Mouse (Mus musculus) heart, embryonic 13.5 days (tissue): Measurements from ENCODE around the gene Zfp770. TPM values are rescaled to one million over a fixed set of nuclear protein-coding genes. Genes with fewer than 3 reads are reported as not detected.

Source experiments
- ATAC-seq: fragments of 200-750 bp; cut with Nextera tagmentation; 2 replicates; pipeline ENCODE4 v1.8.0; 2017; ENCODE audit warnings: moderate TSS enrichment; ENCODE audit not compliant: insufficient number of reproducible peaks, low FRiP score, low TSS enrichment; ENCODE audit errors: extremely low read depth
- H3K27ac ChIP-seq: fragments of 300-500 bp; sonication (generic); replicated peaks from 2 replicates; pipeline ENCODE4 v1.5.1; 2015; ENCODE audit warnings: moderate library complexity, mild to moderate bottlenecking, inconsistent platforms
- H3K27me3 ChIP-seq: fragments of 300-500 bp; sonication (generic); replicated peaks from 2 replicates; pipeline ENCODE4 v1.6.1; 2015; ENCODE audit warnings: mild to moderate bottlenecking, inconsistent platforms
- H3K36me3 ChIP-seq: fragments of 300-500 bp; sonication (generic); 2 replicates; pipeline ENCODE4 v1.6.1; 2015; ENCODE audit warnings: mild to moderate bottlenecking, inconsistent platforms
- H3K4me1 ChIP-seq: fragments of 300-500 bp; sonication (generic); 2 replicates; pipeline ENCODE4 v1.6.1; 2015; ENCODE audit warnings: inconsistent platforms
- H3K4me2 ChIP-seq: fragments of 300-500 bp; sonication (generic); 2 replicates; pipeline ENCODE4 v1.6.1; 2015; ENCODE audit warnings: inconsistent platforms, mild to moderate bottlenecking, moderate library complexity
- H3K4me3 ChIP-seq: fragments of 300-500 bp; sonication (generic); 2 replicates; pipeline ENCODE4 v1.5.1; 2015; ENCODE audit warnings: moderate library complexity, mild to moderate bottlenecking, inconsistent platforms
- H3K9ac ChIP-seq: fragments of 300-500 bp; sonication (generic); 2 replicates; pipeline ENCODE4 v1.6.1; 2015; ENCODE audit warnings: inconsistent platforms, mild to moderate bottlenecking, moderate library complexity
- H3K9me3 ChIP-seq: fragments of 300-500 bp; sonication (generic); 2 replicates; pipeline ENCODE4 v1.6.1; 2016; ENCODE audit warnings: inconsistent platforms
- WGBS: fragments of 180-500 bp; shearing (Covaris S2); methylation state at CpG from one replicate; pipeline ENCODE4 v1.1.7; 2015; ENCODE audit warnings: mixed read lengths; 5-methylcytosine and 5-hydroxymethylcytosine counted together
- microRNA-seq: library from miRNA; unstranded; fragments of <30 nt; microRNA quantifications from one replicate; pipeline ENCODE4, GENCODE M21; 2016
- polyA plus RNA-seq: library from polyadenylated mRNA; unstranded; fragments of >200 nt; fragmentation: Nextera tagmentation; extraction: Ambion mirVana; gene quantifications from 2 replicates; pipeline ENCODE4 v1.2.1, GENCODE M21; 2015

The Zfp770 gene
- polyA plus RNA-seq, 1 experiment from 2014 or later = 2.3 TPM

DNA sequence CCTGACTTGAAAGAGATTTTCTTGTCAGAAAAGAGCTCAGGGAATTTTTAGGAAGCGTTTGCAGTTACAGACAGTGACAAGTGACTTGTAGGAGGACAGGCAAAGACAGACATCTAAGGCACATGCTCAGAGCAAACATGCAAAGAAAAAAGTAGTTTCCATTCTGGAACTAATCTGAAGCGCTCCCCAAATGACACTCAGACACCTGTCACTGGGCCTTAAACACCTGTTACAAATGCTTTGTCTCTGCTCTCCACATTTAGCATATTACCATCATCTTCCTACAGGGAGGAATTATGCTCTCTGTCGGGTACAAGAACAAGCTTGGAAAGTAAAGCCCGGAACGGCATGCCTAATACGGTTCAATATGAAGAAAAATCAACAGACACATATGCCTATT is 57.4 kb downstream of the Zfp770 start:
- no peaks in the 10 kb centered on the region for H3K27me3 ChIP-seq
- 87% methylated on average over 6 of the region's 6 CpGs for WGBS

More for the DNA sequence above, 57.4 kb downstream of the Zfp770 start:
- H3K4me1 ChIP-seq = no peaks in the 10 kb centered on the region
- ATAC-seq = no peak
- no peak overlapping the region for H3K9ac ChIP-seq
- peaks cover 92% of the 10 kb centered on the region for H3K36me3 ChIP-seq
- no peaks in the 10 kb centered on the region for H3K9me3 ChIP-seq
- H3K4me2 ChIP-seq = no peak overlapping the region
- no peak overlapping the region for H3K4me3 ChIP-seq
- no peak overlapping the region for H3K27ac ChIP-seq

Small RNA genes within 50 kb of the gene (microRNA-seq; reads per million reads assigned to microRNA genes)
- gene Mir7002 = not detected

Other genes starting within 250 kb of the Zfp770 start
- not detected in 2 replicates for gene Gjd2, start 187.8 kb downstream of the Zfp770 start, polyA plus RNA-seq
- 11,395 and 12,800 TPM in 2 replicates for gene Actc1, start 147.9 kb downstream of the Zfp770 start, polyA plus RNA-seq
- 22.0 and 23.1 TPM in 2 replicates for gene Aqr, start 14.4 kb downstream of the Zfp770 start, polyA plus RNA-seq